Mouse (Mus musculus): ENCODE data around the gene Ccdc126. TPM values are rescaled to one million over a fixed set of nuclear protein-coding genes. Genes with fewer than 3 reads are reported as not detected.

Gene Ccdc126
- total RNA-seq, 2 experiments from 2014 or later, result 4.2 to 4.5 TPM

DNA sequence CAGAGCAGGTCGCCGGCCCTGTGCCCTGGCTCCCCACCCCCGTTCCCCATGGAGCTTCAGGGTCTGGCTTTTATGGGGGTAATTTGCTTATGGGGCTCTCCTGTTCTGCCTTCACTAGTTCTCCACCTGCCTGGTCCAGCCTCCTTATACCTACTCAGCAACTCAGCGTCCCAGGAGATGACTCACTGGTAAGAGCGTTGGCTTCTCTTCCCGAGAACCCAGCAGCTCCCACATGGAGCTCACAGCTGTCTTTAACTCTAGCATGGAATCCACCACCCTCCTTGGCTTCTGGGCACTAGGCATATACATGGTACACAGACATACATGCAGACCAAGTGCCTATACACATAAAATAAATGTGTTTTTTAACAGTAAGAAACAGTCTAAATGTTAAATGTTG is 20.1 kb downstream of the Ccdc126 start:
- intact Hi-C loops (cut with DNase I), result no loop called here
- no peak for DNase-seq (ENCODE audit: low spot score)

- intact Hi-C loops (cut with DNase I), result no loop called here
- no peak for DNase-seq (ENCODE audit: low spot score)
Observed at GRCm38 (mm10) chr6:49343737-49344469, 24.8 kb downstream of the Ccdc126 start.

DNA sequence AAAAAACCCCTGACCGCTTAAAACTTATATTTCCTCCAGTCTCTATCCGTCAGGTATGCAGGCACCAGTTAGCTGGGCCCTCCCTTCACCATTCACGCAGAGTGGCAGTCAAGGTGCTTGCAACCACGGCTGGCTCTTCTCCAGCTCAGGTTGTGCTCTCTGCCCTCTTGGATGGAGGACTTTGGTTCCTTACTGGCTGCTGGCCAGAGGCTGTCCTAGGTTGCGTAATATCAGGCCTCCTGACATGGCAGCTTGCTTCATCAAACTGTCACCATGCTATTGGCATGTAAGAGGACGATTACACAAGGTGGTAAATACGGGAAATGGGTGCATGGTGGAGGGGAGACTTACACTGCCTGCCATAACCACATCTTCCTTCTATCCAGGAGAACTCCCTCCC is 30.8 kb downstream of the Ccdc126 start:
- DNase-seq (ENCODE audit: low spot score), result no peak
- intact Hi-C loops (cut with DNase I), result no loop called here

DNA sequence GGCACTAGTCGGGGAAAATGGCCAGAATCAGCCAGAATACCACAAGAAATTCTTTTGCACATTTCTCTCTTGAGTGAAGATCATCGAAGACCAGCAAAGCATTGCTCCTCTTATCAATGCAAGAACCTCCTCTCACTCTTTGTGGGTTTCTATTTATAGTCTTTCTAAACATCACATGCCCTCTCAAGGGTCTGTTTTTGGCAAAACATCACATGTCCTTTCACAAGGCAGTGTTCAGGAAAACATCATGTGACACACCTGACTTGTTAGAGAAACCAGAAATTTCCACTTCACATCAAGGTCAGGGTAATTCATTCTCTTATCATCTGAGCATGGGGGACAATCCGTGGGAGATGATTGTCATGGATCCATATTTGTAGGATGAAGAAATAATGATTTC is 35.5 kb downstream of the Ccdc126 start:
- no peak for DNase-seq (ENCODE audit: low spot score)
- intact Hi-C loops (cut with DNase I), result no loop called here

- intact Hi-C loops (cut with DNase I), result no loop called here
- no peak for DNase-seq (ENCODE audit: low spot score)
Observed at GRCm38 (mm10) chr6:49355171-49355570, 36.1 kb downstream of the Ccdc126 start.

- intact Hi-C loops (cut with DNase I), result no loop called here
- no peak for DNase-seq (ENCODE audit: low spot score)
Observed at GRCm38 (mm10) chr6:49360420-49360819, 41.3 kb downstream of the Ccdc126 start.

DNA sequence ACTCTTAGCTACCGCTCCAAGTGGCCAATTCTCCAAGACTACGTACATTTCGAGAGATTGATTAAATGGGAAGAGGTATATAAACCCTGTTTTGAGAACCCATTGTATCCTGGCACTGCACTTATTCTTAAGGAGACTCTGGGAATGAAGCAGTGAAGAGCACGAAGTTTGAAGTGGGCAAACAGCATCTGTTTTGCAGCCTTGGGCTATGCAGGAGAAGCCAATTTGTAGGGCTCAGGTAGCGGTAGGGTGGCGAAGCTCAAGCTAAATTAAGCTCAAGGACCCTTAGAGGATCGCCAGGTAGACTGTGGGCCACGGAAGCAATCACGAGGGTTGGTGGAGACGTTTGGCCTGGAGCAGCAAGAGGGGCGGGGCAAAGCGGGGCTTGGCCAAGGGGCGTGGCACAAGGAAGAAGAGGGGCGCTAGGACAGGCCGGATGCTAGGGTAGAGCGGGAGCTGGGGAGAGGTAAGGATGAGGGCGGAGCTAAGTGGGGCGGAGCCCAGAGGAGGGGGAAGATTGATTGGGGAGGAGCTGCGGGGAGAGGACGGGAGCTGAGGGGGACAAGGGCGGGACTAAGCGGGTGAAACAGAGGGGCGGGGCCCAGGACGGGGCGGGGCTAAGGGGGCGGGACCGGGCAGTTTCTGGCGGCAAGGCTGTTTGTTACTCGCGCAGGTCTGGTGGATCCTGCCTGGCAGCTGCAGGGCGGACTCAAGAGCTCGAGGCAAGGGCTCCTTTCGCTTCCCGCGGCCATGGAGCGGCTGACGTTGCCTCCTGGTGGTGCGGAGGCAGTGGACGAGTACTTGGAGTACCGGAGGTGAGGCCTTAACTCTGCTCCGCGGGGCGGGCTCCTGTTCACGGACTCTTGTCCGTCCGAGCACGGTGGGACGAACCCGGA is 48.3 kb downstream of the Ccdc126 start, which contains the start of gene Fam221a:
TSS of gene Fam221a (plus strand) at position 581 of the 896 bp plus-strand sequence.
- DNase-seq (ENCODE audit: low spot score), result peak; percentile 71
- intact Hi-C loops (cut with DNase I), result loop anchor here (2.0 kb wide), 1 partner anchor 47 kb away; no protein-coding TSS in a partner anchor

- intact Hi-C loops (cut with DNase I), result no loop called here
- no peak for DNase-seq (ENCODE audit: low spot score)
Observed at GRCm38 (mm10) chr6:49368212-49368611, 49.1 kb downstream of the Ccdc126 start.

- intact Hi-C loops (cut with DNase I), result no loop called here
- no peak for DNase-seq (ENCODE audit: low spot score)
Observed at GRCm38 (mm10) chr6:49372705-49373104, 53.6 kb downstream of the Ccdc126 start.

GRCm38 (mm10) chr6:49373943-49374342 is 54.9 kb downstream of the Ccdc126 start:
- intact Hi-C loops (cut with DNase I), result no loop called here
- DNase-seq (ENCODE audit: low spot score), result no peak

DNA sequence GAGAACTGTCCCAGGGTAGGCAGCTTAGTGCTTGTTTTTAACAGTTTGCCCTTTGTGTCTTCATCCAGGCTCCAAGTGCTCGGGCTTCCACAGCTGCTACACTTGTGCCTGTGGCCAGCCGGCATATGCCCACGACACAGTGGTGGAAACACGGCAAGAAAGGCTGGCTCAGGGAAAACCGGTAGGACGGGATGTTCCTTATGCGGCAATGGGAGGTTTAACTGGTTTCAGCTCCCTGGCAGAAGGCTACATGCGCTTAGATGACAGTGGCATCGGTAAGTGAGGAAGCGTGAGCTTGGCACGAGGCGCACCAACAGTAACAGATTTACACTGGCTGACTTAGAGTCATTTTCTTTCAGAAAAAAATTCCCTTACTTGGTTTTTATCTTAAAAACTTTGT is 59.3 kb downstream of the Ccdc126 start:
- intact Hi-C loops (cut with DNase I), result no loop called here
- DNase-seq (ENCODE audit: low spot score), result no peak

Other genes starting within 250 kb of the Ccdc126 start
- gene Malsu1, start 245.5 kb upstream of the Ccdc126 start, total RNA-seq (2021), result 10 to 100 TPM; 35.4 to 36.3 TPM
- under 1 TPM; 0.34 to 0.36 TPM for gene Igf2bp3, start 104.3 kb upstream of the Ccdc126 start, total RNA-seq (2021)
- gene Tra2a, start 55.2 kb upstream of the Ccdc126 start, total RNA-seq (2021), result 10 to 100 TPM; 24.8 to 34.4 TPM
- under 1 TPM; 0.25 to 0.57 TPM for gene Fam221a, start 48.5 kb downstream of the Ccdc126 start, total RNA-seq (2021)
- under 1 TPM; 0.17 to 0.26 TPM for gene Stk31, start 76.3 kb downstream of the Ccdc126 start, total RNA-seq (2021)